Comparison of ENCODE assay signal across 8 mouse cellular contexts in the genomic region with DNA sequence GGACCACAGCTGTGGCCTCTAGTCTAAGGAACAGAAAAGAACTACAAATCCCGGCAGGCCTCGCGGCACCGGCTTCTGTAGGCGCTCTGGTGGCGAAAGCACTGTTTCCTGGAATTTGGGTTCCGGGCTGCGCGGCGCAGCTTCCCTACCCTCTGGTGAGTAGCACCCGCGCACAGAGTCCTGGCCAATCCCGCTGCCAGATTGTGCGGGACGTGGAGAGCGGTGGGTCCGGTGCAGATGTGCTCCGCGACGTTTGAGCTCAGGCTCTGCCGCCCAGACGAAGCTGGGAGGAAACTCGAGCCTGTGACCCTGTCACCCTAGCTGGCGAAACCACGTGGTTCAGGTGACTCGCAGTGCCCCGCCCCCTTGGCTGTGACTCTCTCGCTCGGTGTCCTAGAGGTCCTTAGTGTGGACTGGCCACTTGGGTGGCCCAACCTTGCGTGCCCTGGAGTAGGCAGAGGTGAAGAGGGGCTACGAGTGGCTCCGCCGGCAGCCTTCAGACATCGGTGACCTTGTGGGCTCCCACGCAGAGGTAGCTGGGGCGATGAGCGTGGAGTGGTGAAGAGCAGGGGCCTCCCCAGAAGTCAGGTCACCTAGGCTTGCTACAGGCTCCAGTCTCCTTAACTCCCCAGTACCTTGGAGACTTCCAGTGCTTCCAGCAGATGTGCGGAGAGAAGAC. TPM values are rescaled to one million over a fixed set of nuclear protein-coding genes. Genes with fewer than 3 reads are reported as not detected.
DNase-seq lines count a peak whose midpoint lies in the region; ATAC-seq and TF ChIP-seq lines count a peak whose summit lies in the region.

A gene (plus strand): TSS at position 114 of the 679 bp plus-strand sequence.

- CTCF ChIA-PET in Patski (lab: Charles Lee), result interaction anchor here (0.5 to 0.6 kb wide), 2 partner anchors 16 to 85 kb away, joined by 3 read pairs; no protein-coding TSS in a partner anchor

- H3K9ac ChIP-seq in hindbrain, embryonic 14.5 days, result peak within 1 kb of the TSS; percentile 65

- in situ Hi-C loops in Patski (cut with MboI; ENCODE audit: low pct_unique_long_range_greater_than_20kb), result no loop called here

- TF ChIP-seq CTCF in Patski (IDR thresholded peaks at IDR 0.05), result no peak

- H3K4me2 ChIP-seq in hindbrain, embryonic 14.5 days (replicated peaks), result peak within 1 kb of the TSS; percentile 70

- H3K4me3 ChIP-seq in hindbrain, embryonic 14.5 days (replicated peaks; ENCODE audit: low read length), result peak within 1 kb of the TSS; percentile 54

- peak within 1 kb of the TSS; percentile 76 for H3K27ac ChIP-seq in hindbrain, embryonic 14.5 days

- POLR2A ChIA-PET in Patski (lab: Charles Lee), result no interaction called here

- H3K4me1 ChIP-seq in hindbrain, embryonic 14.5 days (replicated peaks; ENCODE audit: control insufficient read depth, insufficient read depth, low read length), result peaks cover 7% of the 10 kb centered on the region; the same call in 1 of the 2 replicates

- peak; percentile 41 for DNase-seq in Patski (ENCODE audit: low read depth, low spot score)
- DNase-seq in cerebellum, postnatal 14 days, result peak; percentile 92 to 94
- peak; percentile 90 to 93 for DNase-seq in frontal cortex, postnatal 25 days (ENCODE audit: low spot score in 2 of 2)
- DNase-seq in hindbrain, embryonic 14.5 days (ENCODE audit: low spot score), result peak; percentile 93
- peak; percentile 91 to 92 for DNase-seq in layer of hippocampus, postnatal 36 days
- peak; percentile 97 for DNase-seq in lung, postnatal 36 days
- peak; percentile 91 for DNase-seq in retina, postnatal 1 day
- peak; percentile 77 to 85 for DNase-seq in urinary bladder, adult 18-20 months (ENCODE audit: low spot score in 2 of 2)

- WGBS in hindbrain, embryonic 14.5 days, result 1% methylated on average over 38 of the region's 38 CpGs

- no peaks in the 10 kb centered on the region for H3K9me3 ChIP-seq in hindbrain, embryonic 14.5 days (ENCODE audit: control insufficient read depth, low read length)

- ATAC-seq in Patski, result peak; percentile 99
- ATAC-seq in hindbrain, embryonic 14.5 days (ENCODE audit: low FRiP score), result peak; percentile 97

- no peaks in the 10 kb centered on the region for H3K27me3 ChIP-seq in Patski
- no peaks in the 10 kb centered on the region for H3K27me3 ChIP-seq in hindbrain, embryonic 14.5 days (ENCODE audit: control insufficient read depth, insufficient read depth, low read length)

- H3K36me3 ChIP-seq in hindbrain, embryonic 14.5 days (replicated peaks; ENCODE audit: control insufficient read depth, insufficient read depth), result no peaks in the 10 kb centered on the region

RNA-seq across cellular contexts. Expression of the gene that starts here (rescaled TPM):
- 23.1 TPM for polyA plus RNA-seq in Patski (2021)
- 31.3 and 33.9 TPM in 2 replicates for polyA plus RNA-seq in hindbrain, embryonic 14.5 days (2014; fragmentation: Nextera tagmentation; extraction: Ambion mirVana)
- 10 to 100 TPM; 31.6 to 33.3 TPM for total RNA-seq in layer of hippocampus, postnatal 36 days (2021)

Comparison
In these comparisons a context has a peak if more than half of its experiments do, and no peak if none do; other contexts are left out.
1. Peak in every context shown above with its lines: DNase-seq, ATAC-seq, H3K4me3 ChIP-seq and H3K27ac ChIP-seq.
2. DNase-seq: peak in every context shown above with its lines; median percentile 97 in lung, postnatal 36 days; 93 in cerebellum, postnatal 14 days; 93 in hindbrain, embryonic 14.5 days; 92 in frontal cortex, postnatal 25 days; 92 in layer of hippocampus, postnatal 36 days; 91 in retina, postnatal 1 day; 81 in urinary bladder, adult 18-20 months; 41 in Patski.